Mouse (Mus musculus): ENCODE measurements at regions not wholly inside any gene's neighbourhood (a gene's known extent, or its start where the extent isn't known, plus 50 kb on each side); places are given as distances from the start of the nearest gene placed in this dataset.
"Not testable (repeated sequence)": the region's sequence is repeated elsewhere in the genome, so short reads cannot be mapped to it uniquely, and the experiment has no call there.

DNA sequence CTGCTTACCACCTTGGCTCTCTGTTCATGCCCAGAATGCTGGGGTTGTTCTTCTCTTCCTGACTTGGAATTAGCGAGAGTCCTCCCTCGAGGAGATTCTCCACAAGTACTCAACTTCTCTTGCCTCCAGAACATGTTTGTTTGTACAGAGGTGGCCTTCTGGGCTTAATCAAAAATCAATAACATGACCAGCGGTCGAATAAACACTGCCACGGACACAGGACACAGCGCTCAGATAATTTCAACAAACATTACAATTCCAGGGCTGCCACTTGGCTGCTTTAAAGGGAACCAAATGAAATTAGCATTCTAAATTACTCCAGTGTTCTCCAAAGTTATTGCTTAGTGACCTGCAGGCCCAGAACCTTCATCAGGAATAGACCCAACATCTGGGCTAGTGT lies 249.9 kb downstream of the Setd4 start:
- DNase-seq (ENCODE audit: low read depth, low spot score), result no peak

DNA sequence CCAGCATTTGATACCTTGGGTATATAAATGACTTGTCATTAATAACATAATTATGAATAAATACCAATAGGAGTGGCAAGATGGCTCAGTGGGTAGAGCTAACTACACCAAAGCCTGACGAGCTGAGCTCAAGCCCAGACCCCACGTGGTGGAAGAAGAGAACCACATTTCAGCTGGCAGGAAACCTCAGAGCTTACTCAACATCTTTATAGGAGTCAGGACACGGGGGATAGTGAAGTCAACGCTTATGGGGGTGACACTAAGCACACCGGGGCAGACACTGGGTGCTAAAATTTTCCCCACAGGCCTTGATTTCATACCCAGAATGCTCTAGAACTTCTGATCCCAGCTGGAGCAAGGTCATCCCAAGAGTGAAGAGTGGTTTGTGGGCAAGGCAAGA lies 259.3 kb downstream of the Setd4 start:
- DNase-seq (ENCODE audit: low read depth, low spot score), result no peak

DNA sequence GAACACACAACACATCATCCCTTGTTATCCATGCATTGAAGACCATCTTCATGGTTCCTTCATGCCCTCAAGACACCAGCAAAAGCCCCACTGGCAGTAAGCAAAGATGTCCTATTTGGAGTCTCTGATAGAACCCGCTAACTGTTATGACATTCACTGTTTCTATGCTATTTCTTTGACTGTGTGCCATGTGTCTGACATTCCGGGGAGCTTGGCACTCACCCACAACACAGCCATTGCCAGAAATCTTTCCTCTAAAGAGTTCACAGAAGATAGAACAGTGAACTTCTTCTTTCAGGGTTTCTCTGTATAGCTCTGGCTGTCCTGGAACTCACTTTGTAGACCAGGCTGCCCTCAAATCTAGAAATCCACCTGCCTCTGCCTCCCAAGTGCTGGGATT lies 261.2 kb downstream of the Setd4 start:
- no peak for DNase-seq (ENCODE audit: low read depth, low spot score)

DNA sequence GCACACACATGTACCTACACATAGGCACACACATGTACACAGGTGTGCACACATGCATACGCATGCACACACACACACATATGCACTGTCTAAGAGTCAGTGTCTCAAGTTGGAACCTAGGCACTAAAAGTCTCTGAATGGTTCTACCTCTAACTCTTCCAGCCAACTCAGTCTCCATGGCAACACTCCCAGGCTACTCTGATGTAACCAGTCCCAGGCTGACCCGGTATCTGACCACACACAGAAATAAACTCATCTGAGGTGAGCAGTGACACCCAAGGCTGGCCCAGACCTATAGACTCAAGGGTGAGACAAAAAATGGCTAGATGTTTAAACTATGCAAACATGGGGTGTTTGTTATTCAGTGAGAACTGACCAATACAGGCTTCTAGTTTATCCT lies 262.1 kb downstream of the Setd4 start:
- DNase-seq (ENCODE audit: low read depth, low spot score), result no peak

DNA sequence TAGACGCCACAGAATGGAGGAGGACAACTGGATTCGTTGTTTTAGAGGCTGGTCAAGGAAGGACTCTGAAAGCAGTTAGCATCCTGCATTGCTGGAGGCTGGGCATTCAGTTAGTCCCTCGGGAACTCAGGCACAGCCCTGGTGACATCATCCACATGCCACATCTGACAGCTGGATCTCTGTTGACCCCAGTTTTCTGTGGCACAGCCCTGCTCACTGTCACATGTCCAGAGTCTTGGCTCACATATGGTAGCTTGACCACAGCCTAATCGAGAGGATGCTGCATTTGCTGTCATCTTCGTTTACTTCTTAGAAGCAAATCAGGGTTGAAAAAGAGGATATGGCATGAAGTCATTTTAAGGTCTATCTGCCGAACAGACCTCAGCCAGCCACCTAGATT lies 265.1 kb downstream of the Setd4 start:
- DNase-seq (ENCODE audit: low read depth, low spot score), result no peak

DNA sequence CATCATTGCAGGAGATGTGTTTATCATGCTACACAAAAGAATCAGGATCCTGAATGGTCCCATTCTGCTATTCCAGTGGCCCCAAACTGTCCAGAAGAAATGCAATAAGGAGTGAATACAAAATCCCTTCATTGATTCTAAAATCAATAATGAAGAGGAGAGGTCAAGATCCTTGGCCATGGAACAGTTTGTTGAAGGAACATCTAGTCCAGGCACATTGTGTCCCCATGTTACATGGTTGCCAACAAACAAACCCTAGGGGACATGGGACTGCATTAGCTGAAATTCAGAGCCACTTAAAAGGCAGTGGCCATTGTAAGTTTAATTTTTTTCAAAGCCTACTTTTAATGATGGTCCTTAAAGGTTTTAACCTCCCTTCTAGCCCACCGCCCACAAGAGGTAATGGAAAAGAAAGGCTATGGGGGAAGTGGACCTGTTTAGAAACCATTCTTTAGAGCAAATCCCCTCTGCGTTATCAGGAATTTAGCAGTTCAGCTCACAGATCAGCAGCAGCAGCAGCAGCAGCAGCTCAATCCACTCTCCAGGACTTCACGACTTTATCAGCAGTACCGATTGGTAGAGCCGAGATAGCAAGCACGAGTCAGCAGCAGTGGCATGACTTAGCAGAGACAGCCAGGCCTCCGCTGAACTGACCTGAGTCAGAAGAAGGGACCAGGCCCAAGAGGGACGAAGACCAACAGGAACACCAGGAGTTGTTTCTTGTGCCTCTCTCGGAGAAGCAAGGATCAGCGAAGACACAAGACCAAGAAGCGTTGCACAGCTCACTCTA lies 268.3 kb downstream of the Setd4 start:
- no peak for DNase-seq (ENCODE audit: low read depth, low spot score)

DNA sequence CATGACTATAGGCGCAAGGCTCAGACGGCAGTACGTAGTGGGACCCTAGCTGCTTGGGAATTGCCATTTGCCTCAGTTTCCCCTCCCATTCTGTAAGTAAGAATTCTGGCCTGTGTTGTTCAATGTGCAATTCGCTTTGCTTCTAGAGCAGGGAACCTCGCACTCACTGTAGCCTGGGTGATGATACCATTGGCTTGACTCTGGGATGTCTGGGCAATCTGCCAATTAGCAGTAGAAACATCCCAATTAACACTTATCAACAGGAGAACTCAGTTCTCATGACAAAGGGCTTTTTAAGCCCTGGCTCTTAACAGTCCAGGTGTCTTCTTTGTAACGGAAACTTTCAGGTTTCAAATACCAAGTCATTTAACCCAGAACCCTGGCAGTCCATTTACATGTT lies 270.2 kb downstream of the Setd4 start:
- no peak for DNase-seq (ENCODE audit: low read depth, low spot score)

DNA sequence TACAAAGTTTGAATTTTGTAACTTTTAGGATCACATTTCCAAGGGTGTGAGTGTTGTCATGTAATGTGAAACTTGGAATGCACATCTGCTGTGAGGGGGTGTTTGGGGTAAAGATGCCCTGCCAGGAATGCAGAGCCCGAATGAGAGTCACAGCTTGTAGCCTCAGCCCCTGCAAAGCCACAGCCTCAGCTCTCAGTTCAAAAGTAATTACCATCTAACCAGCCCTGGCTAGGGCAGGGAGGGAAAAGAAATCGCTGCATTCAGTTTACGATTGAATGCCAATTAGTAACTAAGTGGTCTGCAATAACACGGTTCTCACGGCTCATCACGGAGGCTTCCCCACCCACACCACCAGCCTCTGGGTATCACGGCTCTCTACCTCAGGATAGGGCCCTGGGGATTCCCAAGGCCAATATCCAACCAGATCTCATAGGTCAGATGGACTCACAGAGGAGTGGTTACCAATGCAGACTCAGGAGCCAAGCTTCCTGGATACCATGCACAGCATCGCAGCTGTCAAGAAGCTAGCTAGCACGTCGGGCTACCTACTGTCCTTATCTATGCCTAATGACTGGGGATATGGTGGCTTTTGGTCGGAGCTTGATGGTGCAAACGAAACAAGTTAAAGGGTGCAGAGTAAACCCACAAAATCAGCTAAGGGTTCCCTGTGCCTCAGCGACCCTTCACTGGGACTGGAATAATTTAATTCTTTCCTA lies 275.0 kb downstream of the Setd4 start:
- no peak for DNase-seq (ENCODE audit: low read depth, low spot score)

DNA sequence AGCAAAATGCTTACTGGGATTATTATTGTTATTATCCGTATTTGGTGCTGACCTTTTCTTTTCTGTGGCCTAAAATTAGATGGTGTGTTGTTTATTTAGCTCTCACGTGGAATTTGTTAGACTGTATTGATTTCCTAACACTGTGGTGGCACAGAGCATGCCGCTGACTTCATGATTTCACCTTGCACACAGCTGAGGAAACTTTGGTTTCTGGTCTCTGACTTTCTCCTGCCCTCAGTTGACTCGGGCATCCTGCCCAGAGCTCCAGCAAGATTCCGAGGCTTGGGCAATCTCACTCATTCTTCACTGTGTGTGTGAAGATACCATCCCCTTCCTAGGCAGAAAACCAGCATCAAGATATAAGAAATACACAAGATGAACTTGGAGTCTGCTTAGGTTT lies 279.0 kb downstream of the Setd4 start:
- DNase-seq (ENCODE audit: low read depth, low spot score), result no peak

DNA sequence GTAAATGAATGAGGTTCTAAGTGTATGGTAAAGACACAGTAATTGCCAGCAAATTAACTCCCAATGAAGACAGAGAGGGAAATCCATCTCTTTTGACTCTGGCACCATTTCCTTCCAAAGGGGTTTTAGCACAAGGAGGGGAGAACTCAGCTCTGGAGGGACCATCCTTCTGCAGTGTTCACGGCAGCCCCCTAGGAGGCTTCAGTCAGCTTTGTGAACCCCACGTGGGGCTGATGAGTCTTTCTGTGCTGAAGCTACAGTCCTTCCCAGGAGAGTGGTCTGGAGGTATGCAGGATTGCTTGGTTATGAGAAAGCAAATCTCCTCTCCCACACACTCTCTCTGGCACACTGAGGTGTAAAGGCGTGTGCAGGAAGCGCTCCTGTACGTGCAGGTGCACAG lies 280.7 kb downstream of the Setd4 start:
- no peak for DNase-seq (ENCODE audit: low read depth, low spot score)

DNA sequence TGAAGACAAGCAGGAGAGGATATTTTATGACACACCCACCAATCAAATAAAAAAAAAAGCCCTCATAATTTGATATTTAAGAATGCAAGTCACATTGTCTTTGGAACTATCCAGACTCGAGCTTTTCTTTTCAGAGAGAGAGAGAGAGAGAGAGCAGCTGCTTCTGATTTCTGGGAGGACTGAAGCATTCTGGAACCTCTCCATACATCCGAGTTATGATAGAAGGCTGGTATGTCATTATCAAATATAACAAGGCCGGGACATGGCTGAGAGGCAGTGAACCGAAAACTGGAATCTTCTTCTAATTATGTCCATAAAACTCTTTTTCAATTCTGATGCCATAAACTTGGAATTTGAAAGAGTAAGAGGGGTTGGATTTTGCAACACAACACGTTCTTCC lies 284.3 kb downstream of the Setd4 start:
- no peak for DNase-seq (ENCODE audit: low read depth, low spot score)

DNA sequence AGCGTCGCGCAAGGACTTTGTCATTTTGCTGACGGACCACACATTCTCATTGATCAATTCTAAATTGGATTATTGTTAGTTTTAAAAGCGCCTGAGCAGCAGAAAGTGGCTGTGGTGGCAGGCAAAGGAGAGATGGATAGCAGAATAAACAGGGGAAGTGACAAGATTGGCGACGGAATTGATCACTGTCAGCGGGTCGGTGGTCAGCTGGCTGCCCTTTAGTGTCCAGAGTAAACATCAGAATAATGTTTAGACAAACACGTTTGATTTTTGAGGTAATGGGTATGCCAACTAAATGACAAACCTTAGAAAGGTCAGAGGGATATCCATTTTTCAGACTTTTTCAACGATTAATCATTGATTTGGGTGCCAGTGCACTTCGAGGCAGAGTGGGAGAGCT lies 292.2 kb downstream of the Setd4 start:
- DNase-seq (ENCODE audit: low read depth, low spot score), result no peak

DNA sequence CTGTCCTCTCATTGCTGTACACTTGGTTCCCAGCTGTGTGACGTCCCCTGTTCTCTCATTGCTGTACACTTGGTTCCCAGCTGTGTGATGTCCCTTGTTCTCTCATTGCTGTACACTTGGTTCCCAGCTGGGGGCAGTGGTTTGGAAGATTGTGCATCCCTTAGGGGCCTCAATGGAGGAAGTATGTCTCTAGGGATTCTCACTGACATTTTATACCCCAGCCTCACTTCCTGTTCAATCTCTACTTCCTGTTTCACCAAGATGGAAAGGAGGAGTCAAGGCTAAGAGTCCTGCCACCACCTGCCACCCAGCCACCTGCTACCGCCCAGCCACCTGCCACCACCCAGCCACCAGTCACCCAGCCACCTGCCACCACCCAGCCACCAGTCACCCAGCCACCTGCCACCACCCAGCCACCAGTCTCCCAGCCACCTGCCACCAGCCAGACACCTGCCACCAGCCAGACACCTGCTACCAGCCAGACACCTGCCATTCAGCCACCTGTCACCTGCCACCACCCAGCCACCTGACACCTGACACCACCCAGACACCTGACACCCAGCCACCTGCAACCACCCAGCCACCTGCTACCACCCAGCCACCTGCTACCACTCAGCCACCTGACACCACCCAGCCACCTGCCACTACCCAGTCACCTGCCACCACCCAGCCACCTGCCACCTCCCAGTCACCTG lies 295.1 kb downstream of the Setd4 start:
- no peak for DNase-seq (ENCODE audit: low read depth, low spot score)

DNA sequence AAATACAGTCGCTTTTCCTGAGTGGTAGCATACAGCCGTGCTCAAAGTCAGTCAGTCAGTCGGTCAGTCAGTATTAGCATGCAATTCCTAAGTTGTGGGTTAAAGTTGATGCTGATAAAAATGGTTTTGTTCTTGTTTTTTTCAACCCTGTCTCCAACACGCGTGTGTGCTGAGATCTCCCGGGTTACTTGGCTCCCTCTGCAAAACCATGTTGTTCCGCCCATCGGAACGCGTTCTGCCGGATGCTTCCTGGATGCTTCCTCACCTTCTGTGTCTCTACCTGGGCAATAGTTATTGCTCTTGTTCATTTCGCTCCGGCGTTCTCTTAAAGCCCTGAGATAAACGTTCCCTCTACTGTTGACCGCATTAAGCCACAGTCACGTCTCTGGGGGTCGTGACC lies 296.9 kb downstream of the Setd4 start:
- DNase-seq (ENCODE audit: low read depth, low spot score), result no peak

DNA sequence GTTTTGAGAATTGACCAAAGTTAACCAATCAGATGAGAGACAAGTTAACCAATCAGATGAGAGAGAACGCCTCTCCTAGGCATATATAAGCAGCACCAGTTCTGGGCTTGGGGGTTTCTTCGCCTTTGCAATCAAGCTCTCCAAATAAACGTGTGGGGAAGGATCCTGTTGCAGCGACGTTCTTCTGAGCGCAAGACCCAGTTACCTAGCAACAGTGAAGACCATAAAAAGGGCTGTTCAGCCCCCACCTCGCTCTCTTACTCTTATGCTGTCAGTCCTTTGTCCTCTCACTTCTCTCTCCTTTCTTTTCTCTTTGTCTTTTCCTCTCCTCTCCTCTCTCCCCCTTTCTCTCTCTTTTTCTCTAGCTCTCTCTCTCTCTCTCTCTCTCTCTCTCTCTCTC lies 297.7 kb downstream of the Setd4 start:
- not testable (repeated sequence) for DNase-seq (ENCODE audit: low read depth, low spot score)

DNA sequence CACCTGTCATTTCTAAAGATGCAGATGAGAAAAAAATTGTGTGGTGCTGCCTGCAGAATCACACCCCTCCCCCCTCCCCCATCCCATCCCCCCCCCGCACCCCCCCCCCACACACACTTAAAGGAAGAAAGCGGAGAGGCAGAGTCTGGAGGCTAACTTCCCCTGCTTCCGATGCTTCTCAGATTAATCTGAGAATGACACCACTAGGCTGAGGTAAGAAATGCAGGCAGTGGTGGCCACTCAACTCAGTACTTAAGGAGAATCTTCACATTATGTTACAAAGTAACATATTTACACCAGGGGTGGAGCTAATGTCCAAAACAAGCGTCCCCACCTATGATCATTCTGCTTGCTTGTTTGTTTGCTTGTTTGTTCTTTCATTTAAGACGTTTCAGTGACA lies 309.4 kb downstream of the Setd4 start:
- DNase-seq (ENCODE audit: low read depth, low spot score), result no peak

DNA sequence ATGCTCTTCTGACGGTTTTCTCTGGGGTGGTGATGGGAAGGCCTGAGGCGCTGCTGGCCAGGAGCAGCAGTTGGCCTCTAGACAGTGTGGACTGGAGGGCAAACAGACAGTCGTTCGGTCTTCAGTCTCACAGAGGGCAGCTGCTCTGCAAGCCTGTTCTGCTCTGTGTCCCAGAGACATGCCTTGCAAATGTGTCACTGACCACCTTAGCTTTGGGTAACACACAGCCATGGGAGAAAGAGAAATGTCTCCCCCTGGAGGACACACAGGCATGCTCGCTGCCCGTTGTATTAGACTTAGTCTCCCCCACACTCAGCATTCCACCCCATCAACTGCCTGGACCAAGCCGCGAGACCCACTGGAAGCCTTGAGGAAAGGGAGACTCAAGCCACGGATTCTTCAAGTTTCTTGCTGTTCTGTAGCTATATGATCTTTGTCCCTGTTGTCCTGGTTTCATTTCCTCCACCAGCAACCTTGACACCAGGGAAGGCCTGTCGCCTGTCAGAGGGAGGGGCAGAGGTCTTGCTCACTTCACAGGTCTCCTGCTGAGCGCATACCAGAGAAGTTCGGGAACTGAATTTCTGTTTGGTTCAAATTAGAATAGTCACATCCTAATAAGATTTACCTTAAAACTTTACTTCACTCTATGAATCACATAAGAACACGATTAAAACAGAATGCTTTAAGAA lies 310.8 kb downstream of the Setd4 start:
- peak; percentile 59 for DNase-seq (ENCODE audit: low read depth, low spot score)

DNA sequence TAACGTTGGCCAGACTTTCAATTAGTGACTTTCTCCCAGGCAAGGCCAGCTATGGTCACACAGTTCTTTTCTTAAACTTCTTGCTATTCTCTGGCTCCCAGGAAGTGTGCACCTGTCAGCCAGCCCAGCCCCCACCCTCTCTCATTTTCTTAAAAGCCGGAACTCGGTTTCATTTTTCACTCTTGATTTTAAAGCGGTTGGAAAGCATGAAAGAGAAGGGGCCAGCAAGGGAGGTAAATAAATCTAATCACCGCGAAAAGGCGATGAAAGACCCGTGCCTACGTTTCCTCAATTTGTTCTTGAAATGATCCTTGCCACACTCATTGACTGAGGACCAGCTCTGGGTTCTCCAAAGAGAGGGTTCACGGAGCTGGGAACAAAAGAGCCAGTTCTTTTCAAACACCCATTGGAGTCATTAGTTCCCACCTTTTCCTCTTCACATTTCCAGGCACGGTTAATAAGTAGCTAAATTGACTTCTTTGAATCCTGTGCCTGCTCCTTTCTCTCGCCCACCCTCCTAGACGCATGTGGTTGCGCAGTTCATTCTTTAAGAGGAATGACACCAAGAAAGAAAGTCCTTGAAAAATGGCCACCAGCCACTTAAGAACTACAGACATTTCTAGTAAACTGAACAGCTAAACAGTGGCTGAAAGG lies 311.6 kb downstream of the Setd4 start:
- peak; percentile 52 for DNase-seq (ENCODE audit: low read depth, low spot score)

DNA sequence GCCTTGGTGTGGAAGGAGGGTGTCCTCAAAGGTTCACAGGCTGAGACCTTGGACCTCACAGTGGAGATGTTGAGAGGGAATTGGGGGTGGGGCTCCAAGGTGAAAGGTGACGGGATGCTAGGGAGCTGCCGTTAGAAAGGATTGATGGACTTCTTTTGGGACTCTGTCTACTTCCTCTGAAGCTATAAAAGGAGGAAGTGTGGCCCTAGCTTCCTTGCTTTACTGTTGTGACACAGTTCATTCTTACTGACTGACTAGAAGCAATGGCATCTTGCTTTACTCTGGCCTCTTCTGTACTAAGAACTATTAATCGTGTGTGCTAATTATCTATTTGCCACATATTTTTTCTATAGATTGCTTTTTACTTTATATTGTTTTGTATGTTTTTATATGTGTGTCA lies 315.8 kb downstream of the Setd4 start:
- no peak for DNase-seq (ENCODE audit: low read depth, low spot score)

DNA sequence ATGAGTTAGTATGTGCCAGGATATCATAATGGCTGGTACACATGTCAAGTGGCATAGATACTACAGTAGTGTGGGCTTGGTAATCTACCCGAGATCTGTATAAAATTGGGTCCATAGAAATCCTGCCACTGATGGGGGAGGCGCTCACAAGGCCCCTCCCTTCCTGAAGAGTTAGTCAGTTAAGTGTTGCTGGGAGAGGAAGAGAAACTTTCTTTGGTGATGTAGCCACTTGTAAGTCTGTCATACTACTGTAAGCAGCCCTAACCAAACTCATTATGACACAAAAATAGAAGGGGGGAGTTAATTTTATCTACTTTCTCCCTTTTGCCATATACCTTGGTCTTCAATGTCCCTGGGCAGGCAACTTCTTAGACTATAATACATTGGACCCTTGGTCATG lies 316.3 kb downstream of the Setd4 start:
- no peak for DNase-seq (ENCODE audit: low read depth, low spot score)

DNA sequence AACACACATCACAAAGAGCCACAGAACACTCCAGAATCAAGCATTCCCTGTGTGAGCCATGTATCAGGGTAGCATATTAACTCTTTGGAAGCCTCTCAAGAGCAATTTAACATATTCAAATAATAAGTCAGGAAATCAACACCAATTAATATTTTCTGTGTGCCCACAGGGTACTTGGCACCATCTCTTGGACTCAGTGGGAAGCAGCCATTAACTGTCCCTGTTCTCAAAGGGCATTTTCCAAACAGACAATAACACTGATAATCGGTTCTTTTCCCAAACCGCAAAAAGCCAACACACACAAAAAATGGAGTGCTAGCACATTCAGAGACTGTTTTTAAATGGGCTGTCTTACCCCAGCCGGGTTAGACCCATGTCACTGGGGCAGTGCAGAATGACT lies 317.0 kb downstream of the Setd4 start:
- DNase-seq (ENCODE audit: low read depth, low spot score), result no peak

DNA sequence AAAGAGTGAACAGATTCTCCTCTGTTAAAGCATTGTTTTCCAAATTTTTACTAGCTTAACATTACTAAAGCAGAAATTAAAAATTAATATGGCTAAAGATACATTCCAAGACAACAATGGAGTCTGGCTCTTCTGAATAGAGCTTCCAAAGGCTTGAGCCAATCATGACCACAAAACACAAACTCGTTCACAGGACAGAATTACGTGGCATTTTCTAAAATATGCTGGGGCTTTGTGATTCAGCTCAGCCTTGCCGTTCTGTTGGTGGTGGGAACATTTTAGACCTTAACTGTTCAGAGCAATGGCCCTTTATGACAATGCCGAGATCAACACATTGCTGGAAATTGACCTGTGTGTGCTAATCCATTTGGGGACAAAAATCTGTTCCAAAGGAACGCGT lies 318.7 kb downstream of the Setd4 start:
- DNase-seq (ENCODE audit: low read depth, low spot score), result no peak

All from CD4-positive helper T cell, adult 2 months (primary cell).